In the genomic region with DNA sequence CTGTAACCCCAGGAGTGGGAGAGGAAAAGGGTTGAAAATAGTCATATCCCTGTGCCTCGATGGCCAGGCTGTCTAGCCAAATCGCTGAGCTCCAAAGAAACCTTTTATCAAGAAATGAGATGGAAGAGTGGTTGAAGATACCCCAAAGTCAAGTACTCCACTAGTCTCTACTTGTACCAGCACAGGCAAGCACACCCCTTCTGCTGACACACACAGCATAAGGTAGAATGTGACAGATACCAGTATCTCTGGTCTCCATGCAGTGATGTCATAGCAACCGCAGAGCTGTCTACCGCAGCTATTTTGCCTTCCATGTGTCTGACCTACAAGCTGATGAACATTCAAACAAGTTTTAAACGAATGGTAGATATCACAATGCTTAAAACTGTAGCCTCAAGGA, we compare ENCODE assay signal across 8 mouse cellular contexts. TPM values are rescaled to one million over a fixed set of nuclear protein-coding genes. Genes with fewer than 3 reads are reported as not detected.
A peak's percentile ranks its signal among the peaks of the same experiment; 100 is the strongest.
DNase-seq lines count a peak whose midpoint lies in the region; ATAC-seq and TF ChIP-seq lines count a peak whose summit lies in the region.

No protein-coding gene starts in this region.

- no peaks in the 10 kb centered on the region for H3K9me3 ChIP-seq in midbrain, embryonic 10.5 days (replicated peaks)
- H3K9me3 ChIP-seq in midbrain, embryonic 16.5 days (replicated peaks; ENCODE audit: control insufficient read depth, low read length, poor library complexity, severe bottlenecking) = no peaks in the 10 kb centered on the region
- H3K9me3 ChIP-seq in intestine, postnatal 0 days (ENCODE audit: control insufficient read depth) = no peaks in the 10 kb centered on the region
- no peaks in the 10 kb centered on the region for H3K9me3 ChIP-seq in neural tube, embryonic 15.5 days (replicated peaks)

- TF ChIP-seq POLR2A in embryonic fibroblast, embryonic 13.5 days (IDR thresholded peaks at IDR 0.05; ENCODE audit: low read depth, low read length) = no peak

- no peaks in the 10 kb centered on the region for H3K27me3 ChIP-seq in midbrain, embryonic 10.5 days (ENCODE audit: low read depth, poor library complexity, severe bottlenecking)
- H3K27me3 ChIP-seq in midbrain, embryonic 16.5 days (ENCODE audit: control insufficient read depth, insufficient read depth, low read depth, low read length) = no peaks in the 10 kb centered on the region
- H3K27me3 ChIP-seq in intestine, postnatal 0 days (replicated peaks; ENCODE audit: control insufficient read depth, insufficient read depth, low read length) = no peaks in the 10 kb centered on the region
- H3K27me3 ChIP-seq in neural tube, embryonic 15.5 days (replicated peaks) = no peaks in the 10 kb centered on the region

- no peak overlapping the region for H3K27ac ChIP-seq in midbrain, embryonic 10.5 days (replicated peaks)
- H3K27ac ChIP-seq in midbrain, embryonic 16.5 days (ENCODE audit: low read length) = no peak overlapping the region
- H3K27ac ChIP-seq in embryonic fibroblast, embryonic 13.5 days (ENCODE audit: insufficient read depth, low read length) = no peak overlapping the region
- no peak overlapping the region for H3K27ac ChIP-seq in intestine, postnatal 0 days (ENCODE audit: low read depth, low read length)
- no peak overlapping the region for H3K27ac ChIP-seq in neural tube, embryonic 15.5 days (replicated peaks)

- H3K4me2 ChIP-seq in midbrain, embryonic 16.5 days (ENCODE audit: low read length) = no peak overlapping the region
- H3K4me2 ChIP-seq in intestine, postnatal 0 days (replicated peaks; ENCODE audit: low read depth) = peak overlapping the region; percentile 98
- peak overlapping the region; percentile 7 for H3K4me2 ChIP-seq in neural tube, embryonic 15.5 days

- no peak for TF ChIP-seq CTCF in embryonic fibroblast, embryonic 13.5 days (IDR thresholded peaks at IDR 0.05; ENCODE audit: borderline replicate concordance, insufficient read depth, low read length)
- no peak for TF ChIP-seq CTCF in intestine, postnatal 0 days (IDR thresholded peaks at IDR 0.05; ENCODE audit: low read depth)

- H3K36me3 ChIP-seq in midbrain, embryonic 10.5 days = peaks cover 57% of the 10 kb centered on the region
- peaks cover 4% of the 10 kb centered on the region for H3K36me3 ChIP-seq in midbrain, embryonic 16.5 days (ENCODE audit: control insufficient read depth, insufficient read depth, low read length)
- H3K36me3 ChIP-seq in intestine, postnatal 0 days (ENCODE audit: control insufficient read depth, insufficient read depth) = peaks cover 35% of the 10 kb centered on the region
- peaks cover 36% of the 10 kb centered on the region for H3K36me3 ChIP-seq in neural tube, embryonic 15.5 days

- no peak for DNase-seq in midbrain, embryonic 10.5 days (ENCODE audit: low spot score)
- DNase-seq in layer of hippocampus, adult 9-11 months = no peak
- no peak for DNase-seq in left cerebral cortex, postnatal 4 days
- no peak for DNase-seq in kidney, postnatal 10 days

- ATAC-seq in midbrain, embryonic 16.5 days = no peak
- ATAC-seq in intestine, postnatal 0 days = no peak
- ATAC-seq in neural tube, embryonic 15.5 days (ENCODE audit: low FRiP score) = no peak

- WGBS in midbrain, embryonic 10.5 days = 93% methylated on average over 5 of the region's 5 CpGs
- 85% methylated on average over 5 of the region's 5 CpGs for WGBS in midbrain, embryonic 16.5 days
- 81% methylated on average over 5 of the region's 5 CpGs for WGBS in intestine, postnatal 0 days
- WGBS in neural tube, embryonic 15.5 days = 84% methylated on average over 5 of the region's 5 CpGs

- intact Hi-C loops in left cerebral cortex, postnatal 4 days (cut with DNase I) = no loop called here

- H3K4me1 ChIP-seq in midbrain, embryonic 10.5 days = peaks cover 25% of the 10 kb centered on the region
- H3K4me1 ChIP-seq in midbrain, embryonic 16.5 days (ENCODE audit: control insufficient read depth, insufficient read depth, low read length) = peaks cover 8% of the 10 kb centered on the region
- H3K4me1 ChIP-seq in embryonic fibroblast, embryonic 13.5 days (ENCODE audit: control insufficient read depth, insufficient read depth, low read length) = peaks cover 5% of the 10 kb centered on the region; the same call in 1 of the 2 replicates
- H3K4me1 ChIP-seq in intestine, postnatal 0 days (replicated peaks; ENCODE audit: control insufficient read depth, insufficient read depth, low read length) = no peaks in the 10 kb centered on the region
- peaks cover 12% of the 10 kb centered on the region for H3K4me1 ChIP-seq in neural tube, embryonic 15.5 days

- no peak overlapping the region for H3K9ac ChIP-seq in midbrain, embryonic 16.5 days (ENCODE audit: low read depth, low read length)
- no peak overlapping the region for H3K9ac ChIP-seq in intestine, postnatal 0 days (ENCODE audit: low read depth, low read length)
- H3K9ac ChIP-seq in neural tube, embryonic 15.5 days (replicated peaks) = no peak overlapping the region

- peak overlapping the region; percentile 96 for H3K4me3 ChIP-seq in midbrain, embryonic 10.5 days
- no peak overlapping the region for H3K4me3 ChIP-seq in midbrain, embryonic 16.5 days (ENCODE audit: low read depth, low read length)
- peak overlapping the region; percentile 100 for H3K4me3 ChIP-seq in embryonic fibroblast, embryonic 13.5 days (ENCODE audit: insufficient read depth, low read length)
- H3K4me3 ChIP-seq in intestine, postnatal 0 days (ENCODE audit: low read depth, low read length) = peak overlapping the region; percentile 97
- no peak overlapping the region for H3K4me3 ChIP-seq in neural tube, embryonic 15.5 days (replicated peaks)

RNA-seq across cellular contexts. Expression of gene Ccna2, which starts 2.1 kb away (rescaled TPM):
- 255 and 262 TPM in 2 replicates for polyA plus RNA-seq in midbrain, embryonic 10.5 days (2016; fragmentation: Nextera tagmentation; extraction: Ambion mirVana)
- 17.6 and 23.6 TPM in 2 replicates for polyA plus RNA-seq in midbrain, embryonic 16.5 days (2015; fragmentation: Nextera tagmentation; extraction: Ambion mirVana)
- polyA plus RNA-seq in embryonic fibroblast, embryonic 13.5 days (2011; ENCODE audit: insufficient read length, low read depth, missing spikeins) = 72.9 and 117 TPM in 2 replicates
- 37.4 and 43.3 TPM in 2 replicates for polyA plus RNA-seq in intestine, postnatal 0 days (2015; fragmentation: Nextera tagmentation; extraction: Ambion mirVana)
- polyA plus RNA-seq in neural tube, embryonic 15.5 days (2015; fragmentation: Nextera tagmentation; extraction: Ambion mirVana) = 21.2 and 50.7 TPM in 2 replicates
- 10 to 100 TPM; 12.1 to 14.8 TPM for total RNA-seq in left cerebral cortex, postnatal 4 days (2021)

RNA-seq across cellular contexts. Expression of gene Exosc9, which starts 17.4 kb away (rescaled TPM):
- 108 and 113 TPM in 2 replicates for polyA plus RNA-seq in midbrain, embryonic 10.5 days (2016; fragmentation: Nextera tagmentation; extraction: Ambion mirVana)
- 79.6 and 84.9 TPM in 2 replicates for polyA plus RNA-seq in midbrain, embryonic 16.5 days (2015; fragmentation: Nextera tagmentation; extraction: Ambion mirVana)
- 52.2 and 53.3 TPM in 2 replicates for polyA plus RNA-seq in embryonic fibroblast, embryonic 13.5 days (2011; ENCODE audit: insufficient read length, low read depth, missing spikeins)
- 41.0 and 43.6 TPM in 2 replicates for polyA plus RNA-seq in intestine, postnatal 0 days (2015; fragmentation: Nextera tagmentation; extraction: Ambion mirVana)
- 74.0 and 78.9 TPM in 2 replicates for polyA plus RNA-seq in neural tube, embryonic 15.5 days (2015; fragmentation: Nextera tagmentation; extraction: Ambion mirVana)
- total RNA-seq in left cerebral cortex, postnatal 4 days (2021) = 10 to 100 TPM; 49.9 to 51.9 TPM

RNA-seq across cellular contexts. Expression of gene Bbs7, which starts 43.4 kb away (rescaled TPM):
- 20.6 and 22.1 TPM in 2 replicates for polyA plus RNA-seq in midbrain, embryonic 10.5 days (2016; fragmentation: Nextera tagmentation; extraction: Ambion mirVana)
- polyA plus RNA-seq in midbrain, embryonic 16.5 days (2015; fragmentation: Nextera tagmentation; extraction: Ambion mirVana) = 25.8 and 26.7 TPM in 2 replicates
- 16.0 and 19.4 TPM in 2 replicates for polyA plus RNA-seq in embryonic fibroblast, embryonic 13.5 days (2011; ENCODE audit: insufficient read length, low read depth, missing spikeins)
- 4.5 and 4.8 TPM in 2 replicates for polyA plus RNA-seq in intestine, postnatal 0 days (2015; fragmentation: Nextera tagmentation; extraction: Ambion mirVana)
- 23.3 and 23.6 TPM in 2 replicates for polyA plus RNA-seq in neural tube, embryonic 15.5 days (2015; fragmentation: Nextera tagmentation; extraction: Ambion mirVana)
- total RNA-seq in left cerebral cortex, postnatal 4 days (2021) = 10 to 100 TPM; 15.3 to 18.3 TPM

RNA-seq across cellular contexts. Expression of gene Gm11549, which starts 48.2 kb away (rescaled TPM):
- 0.67 and 1.2 TPM in 2 replicates for polyA plus RNA-seq in midbrain, embryonic 10.5 days (2016; fragmentation: Nextera tagmentation; extraction: Ambion mirVana)
- polyA plus RNA-seq in midbrain, embryonic 16.5 days (2015; fragmentation: Nextera tagmentation; extraction: Ambion mirVana) = 0.30 and 0.35 TPM in 2 replicates
- polyA plus RNA-seq in embryonic fibroblast, embryonic 13.5 days (2011; ENCODE audit: insufficient read length, low read depth, missing spikeins) = 0.30 and 0.52 TPM in 2 replicates
- polyA plus RNA-seq in intestine, postnatal 0 days (2015; fragmentation: Nextera tagmentation; extraction: Ambion mirVana) = 1.1 and 1.2 TPM in 2 replicates
- polyA plus RNA-seq in neural tube, embryonic 15.5 days (2015; fragmentation: Nextera tagmentation; extraction: Ambion mirVana) = 1.0 and 1.2 TPM in 2 replicates
- 1 to 10 TPM; 1.5 to 2.6 TPM for total RNA-seq in left cerebral cortex, postnatal 4 days (2021)

Comparison
In these comparisons a context has a peak if more than half of its experiments do, and no peak if none do; other contexts are left out.
1. H3K4me3 ChIP-seq: peak in midbrain, embryonic 10.5 days (single experiment), embryonic fibroblast, embryonic 13.5 days (single experiment) and intestine, postnatal 0 days (single experiment); none in midbrain, embryonic 16.5 days (single experiment) and neural tube, embryonic 15.5 days (single experiment).